Mouse (Mus musculus) T-helper 17 cell (primary cell): ENCODE data around the gene Gnb1.

Source experiments
- in situ Hi-C, 2 experiments: fragments of 300-600 bp; cut with MboI, MseI; formaldehyde crosslinking; loops; 1 replicate in 1 of 2; 2 replicates in 1 of 2; pipeline ENCODE4 v1.15.1; 2025; ENCODE audit warnings: high pct_unique_total_duplicates in 2 of 2

The Gnb1 gene

DNA sequence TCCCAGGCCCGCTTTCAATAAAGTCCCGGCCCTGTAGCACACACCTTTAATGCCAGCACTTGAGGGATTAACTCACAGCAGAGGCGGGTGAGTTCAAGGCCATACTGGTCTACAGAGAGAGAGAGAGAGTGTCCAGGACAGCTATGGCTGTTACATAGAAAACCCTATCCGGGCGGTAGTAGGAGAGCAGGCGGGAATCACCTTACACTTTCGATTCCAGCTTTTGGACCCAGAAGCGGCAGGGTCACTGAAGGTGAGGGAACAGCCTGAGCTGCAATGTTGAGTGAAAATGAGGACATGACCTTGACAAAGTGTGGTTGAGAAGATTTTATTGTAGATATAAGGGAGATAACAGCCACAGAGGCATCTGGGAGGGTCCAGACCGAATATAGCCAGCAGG is 82.7 kb downstream of the Gnb1 start:
- in situ Hi-C loops: no loop called here

DNA sequence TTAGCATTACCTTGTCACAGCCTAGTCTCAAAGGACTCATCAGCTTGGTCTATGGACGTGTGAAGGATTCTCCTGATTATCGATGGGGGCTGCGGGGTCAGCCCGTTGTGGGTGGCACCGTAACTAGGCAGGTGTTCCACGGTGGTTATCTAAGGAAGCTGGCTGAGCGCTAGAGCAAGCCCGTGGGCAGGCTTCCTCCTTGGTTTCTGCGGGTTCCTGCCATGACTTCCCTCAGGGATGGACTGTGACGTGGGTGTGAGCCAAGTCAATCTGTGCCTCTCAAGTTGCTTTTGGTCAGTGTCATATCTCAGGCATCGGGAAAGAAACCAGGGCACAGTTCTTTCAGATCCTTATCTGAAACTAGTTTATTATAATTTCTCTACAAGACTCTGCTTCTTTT is 83.8 kb downstream of the Gnb1 start:
- in situ Hi-C loops: loop anchor here (5.0 to 25.0 kb wide), 3 partner anchors 93 to 1438 kb away; partner anchors contain the start of genes Trp73 (in 1 of the 2) and Wrap73 (in 1 of the 2)

DNA sequence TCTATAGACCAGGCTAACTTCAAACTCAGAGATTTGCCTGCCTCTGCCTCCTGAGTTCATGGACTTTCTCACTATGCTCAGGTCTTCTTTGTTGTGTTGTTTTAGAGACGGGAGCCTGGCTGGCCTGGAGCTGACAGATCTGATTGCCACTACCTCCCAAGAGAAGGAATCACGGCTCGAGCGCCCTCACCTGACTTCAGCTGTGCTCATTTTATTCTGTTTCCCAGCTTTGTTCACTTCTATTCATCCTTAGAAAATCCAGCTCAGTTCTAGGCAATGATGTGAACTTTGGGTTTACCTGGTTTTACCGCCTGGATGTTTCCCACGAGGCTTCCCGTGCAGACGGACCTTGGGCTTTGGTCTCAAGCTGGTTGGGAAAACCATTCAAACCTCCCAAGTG is 84.4 kb downstream of the Gnb1 start:
- in situ Hi-C loops: loop anchor here (5.0 to 25.0 kb wide), 3 partner anchors 93 to 1438 kb away; partner anchors contain the start of genes Trp73 (in 1 of the 2) and Wrap73 (in 1 of the 2)

DNA sequence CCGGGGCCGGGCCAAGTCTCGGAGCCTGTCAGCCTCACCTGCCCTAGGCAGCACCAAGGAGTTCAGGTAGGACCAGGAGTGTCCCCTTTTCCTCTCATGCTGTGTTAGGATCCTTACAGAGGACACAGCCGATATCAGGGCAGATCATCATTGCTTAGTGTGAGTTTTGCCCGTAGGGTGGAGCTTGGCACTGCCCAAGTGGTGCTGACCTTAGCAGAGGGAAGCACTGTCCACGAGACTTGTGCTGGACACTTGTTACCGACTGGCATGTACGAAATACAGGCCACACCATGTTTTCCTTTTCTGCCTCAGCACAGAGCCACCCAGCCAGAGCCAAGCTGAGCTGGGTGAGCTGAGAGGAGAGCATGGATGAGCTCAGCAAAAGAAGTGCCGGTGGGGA is 86.0 kb downstream of the Gnb1 start:
- in situ Hi-C loops: loop anchor here (5.0 to 25.0 kb wide), 3 partner anchors 95 to 1440 kb away; partner anchors contain the start of genes Trp73 (in 1 of the 2) and Wrap73 (in 1 of the 2)

DNA sequence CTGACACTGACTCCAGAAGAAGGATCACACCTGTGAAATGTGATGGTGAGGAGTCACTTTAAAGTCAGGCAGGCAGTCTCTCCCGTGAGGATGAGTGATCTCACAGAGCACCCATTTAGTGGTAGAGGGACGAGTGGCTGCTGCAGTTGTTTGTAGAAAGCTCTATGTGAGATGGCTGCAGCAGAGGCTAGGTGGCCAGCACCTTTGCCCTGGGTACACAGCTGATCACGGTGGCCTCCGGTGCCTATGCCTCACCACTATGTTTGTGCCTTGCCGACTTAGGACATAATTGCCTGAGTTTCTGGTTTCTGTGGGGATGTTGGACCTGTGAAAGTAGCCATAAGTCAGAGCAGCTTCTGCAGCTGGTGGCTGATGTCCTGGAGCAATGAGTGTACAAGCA is 86.6 kb downstream of the Gnb1 start:
- in situ Hi-C loops: loop anchor here (5.0 to 25.0 kb wide), 3 partner anchors 95 to 1440 kb away; partner anchors contain the start of genes Trp73 (in 1 of the 2) and Wrap73 (in 1 of the 2)

DNA sequence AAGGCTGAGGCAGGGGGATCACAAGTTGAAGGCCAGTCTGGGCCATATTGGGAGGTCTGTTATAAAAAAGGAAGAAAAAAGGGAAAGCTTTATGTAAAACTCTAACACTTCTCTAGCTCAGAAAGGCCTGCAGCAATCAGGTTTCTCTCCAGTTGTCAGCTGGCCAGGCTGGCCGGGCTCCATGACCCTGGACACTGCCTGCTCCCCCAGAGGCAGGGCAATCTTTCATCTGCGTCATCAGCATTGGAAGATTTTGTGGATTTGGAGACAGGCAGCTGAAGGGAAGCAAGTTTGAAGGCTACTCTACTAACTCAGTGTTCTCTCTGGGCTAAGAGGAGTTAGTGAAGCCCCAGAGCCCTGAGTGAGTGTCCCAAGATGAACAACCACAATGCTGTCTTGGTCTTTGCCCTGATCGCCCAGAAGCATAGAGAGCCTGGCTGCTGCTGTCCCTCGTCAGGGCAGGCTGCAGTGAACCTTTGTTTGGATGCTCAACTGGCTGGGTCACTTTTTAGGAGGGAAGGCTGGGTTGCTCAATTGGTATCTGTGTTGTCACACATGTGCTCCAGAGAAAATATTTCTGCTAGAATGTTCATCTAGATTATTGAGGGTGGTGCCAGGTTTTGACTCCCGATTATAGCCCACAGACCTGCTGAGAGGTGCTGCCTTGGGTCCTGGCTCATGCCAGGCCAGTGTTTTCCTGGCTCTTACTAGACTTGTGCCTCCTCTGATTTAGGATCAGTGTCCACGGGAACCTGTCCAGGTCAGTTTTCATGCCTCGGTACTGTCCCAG is 87.4 kb downstream of the Gnb1 start:
- in situ Hi-C loops: loop anchor here (5.0 to 25.0 kb wide), 3 partner anchors 96 to 1441 kb away; partner anchors contain the start of genes Trp73 (in 1 of the 2) and Wrap73 (in 1 of the 2)

DNA sequence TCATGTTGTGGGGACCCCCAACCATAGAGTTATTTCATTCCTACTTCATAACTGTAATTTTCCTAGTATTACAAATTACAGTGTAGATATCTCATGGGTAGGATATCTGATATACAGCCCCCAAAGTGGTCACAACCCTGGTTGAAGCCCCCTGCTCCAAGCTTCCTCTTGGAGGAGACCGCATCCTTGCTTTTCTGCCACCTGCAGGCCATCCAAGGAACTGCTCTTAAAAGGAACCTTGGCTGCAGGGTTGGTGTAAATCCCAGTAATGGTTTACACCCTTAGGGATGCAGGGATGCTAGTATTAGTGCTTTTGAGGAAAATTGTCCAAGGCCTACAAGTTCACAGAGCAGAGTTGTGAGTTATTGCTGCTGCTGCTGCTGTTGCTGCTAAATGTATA is 89.3 kb downstream of the Gnb1 start:
- in situ Hi-C loops: loop anchor here in 1 of 2 experiments (25.0 kb wide), 1 partner anchor 1443 kb away; the partner anchor contains the start of genes Trp73 and Wrap73

DNA sequence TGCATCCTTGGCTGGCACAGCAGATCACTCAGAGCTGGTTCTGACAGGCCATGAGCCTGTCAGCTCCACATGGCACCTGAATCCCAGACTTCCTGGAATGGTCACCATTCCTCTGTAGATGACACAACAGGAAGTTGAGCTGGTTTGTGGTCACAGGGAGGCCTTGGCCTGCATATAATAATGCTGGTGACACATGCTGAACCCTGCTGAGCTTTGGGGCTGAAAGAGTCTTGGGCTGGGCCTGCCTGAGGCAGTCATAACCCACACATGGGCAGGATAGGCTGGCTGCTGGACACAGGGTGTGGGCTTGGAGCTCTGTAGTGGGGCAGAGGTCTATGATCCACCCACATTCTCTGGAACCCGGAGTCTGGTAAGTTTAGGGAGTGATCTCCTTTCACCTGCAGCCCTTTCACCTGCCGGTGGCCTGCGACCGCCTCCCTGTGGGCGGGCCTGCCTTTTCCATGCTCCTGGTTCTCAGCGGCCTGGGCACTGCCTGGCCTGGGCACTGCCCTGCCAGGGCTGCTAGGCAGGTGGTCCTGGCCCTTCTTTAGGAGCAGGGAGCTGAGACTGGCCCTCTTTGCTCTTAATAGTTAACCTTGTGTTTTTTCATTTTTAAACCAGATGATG is 91.2 kb downstream of the Gnb1 start:
- in situ Hi-C loops: loop anchor here in 1 of 2 experiments (25.0 kb wide), 1 partner anchor 1445 kb away; the partner anchor contains the start of genes Trp73 and Wrap73

DNA sequence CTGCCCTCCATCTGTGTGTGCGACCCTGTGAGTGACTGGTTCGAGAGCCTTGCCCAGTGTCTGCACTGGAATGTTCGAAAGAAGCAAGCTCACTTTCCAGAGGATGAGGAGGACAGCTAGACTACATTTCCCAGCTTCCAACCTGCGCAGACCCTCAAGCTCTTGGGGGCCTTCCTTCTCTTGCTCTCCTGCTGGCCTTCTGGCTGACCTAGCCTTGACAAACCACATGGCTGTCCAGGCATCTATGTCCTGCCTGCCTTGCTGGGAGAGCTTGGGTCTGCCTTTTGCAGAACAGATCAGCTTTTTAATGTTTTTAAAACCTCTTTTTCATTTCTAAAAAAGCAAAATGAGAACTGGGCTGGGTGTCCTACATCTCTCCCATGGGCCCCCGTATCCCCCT is 98.2 kb downstream of the Gnb1 start:
- in situ Hi-C loops: loop anchor here in 1 of 2 experiments (25.0 kb wide), 1 partner anchor 1452 kb away; the partner anchor contains the start of genes Trp73 and Wrap73

DNA sequence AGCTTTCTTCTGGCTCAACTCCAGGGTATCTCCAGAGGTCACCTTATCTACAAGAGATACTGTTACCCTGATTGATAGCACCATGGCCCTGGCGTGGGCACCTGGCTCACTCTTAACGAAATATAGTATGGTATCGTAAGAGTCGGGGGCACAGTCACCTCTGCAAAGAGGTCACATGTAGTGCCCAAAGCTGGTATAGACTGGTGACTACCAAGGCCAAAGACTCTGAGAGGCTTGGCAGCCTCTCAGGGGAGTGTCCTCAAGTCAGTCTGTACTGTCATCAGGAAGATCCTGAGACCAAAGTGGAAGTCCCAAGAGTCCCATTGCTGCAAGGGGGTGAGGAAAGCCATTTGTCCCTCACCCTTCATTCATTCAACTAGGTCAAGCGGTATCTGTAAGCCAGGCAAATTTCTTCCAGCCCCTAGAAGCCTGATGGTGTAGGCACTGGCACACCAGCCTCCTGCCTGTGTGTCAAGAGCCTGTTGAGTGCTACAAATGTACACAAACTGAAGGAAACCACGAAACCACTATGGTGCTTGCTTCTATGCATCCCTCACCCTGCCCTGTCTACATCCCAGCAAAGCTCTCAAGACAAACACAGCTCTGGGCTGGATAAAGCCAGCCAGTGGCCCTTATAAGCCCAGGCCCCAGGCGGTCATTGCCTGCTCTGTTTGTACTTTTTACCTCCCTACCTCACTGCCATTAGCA is 100.0 kb downstream of the Gnb1 start:
- in situ Hi-C loops: loop anchor here in 1 of 2 experiments (10.0 to 25.0 kb wide), 2 partner anchors 916 to 1454 kb away; partner anchors contain the start of genes Trp73 and Wrap73

DNA sequence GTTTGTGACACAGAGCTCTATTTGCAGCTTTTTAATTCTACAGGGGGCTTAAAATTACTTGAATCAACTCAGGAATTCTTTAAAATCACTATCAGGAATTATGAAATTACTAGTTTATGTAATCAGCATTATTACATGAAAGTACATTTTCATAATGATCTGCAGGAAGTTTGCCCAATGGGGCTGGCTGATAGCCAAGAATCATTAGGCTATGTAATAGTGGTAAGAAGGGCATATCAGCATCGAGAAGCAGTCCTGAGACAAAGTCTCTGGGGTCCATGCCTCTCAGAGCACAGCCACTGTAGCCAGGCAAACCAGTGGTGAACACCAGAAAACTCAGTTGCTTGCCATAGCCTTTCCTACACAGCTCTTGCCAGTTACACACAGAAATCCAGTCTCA is 102.6 kb downstream of the Gnb1 start:
- in situ Hi-C loops: loop anchor here in 1 of 2 experiments (10.0 to 25.0 kb wide), 2 partner anchors 919 to 1456 kb away; partner anchors contain the start of genes Trp73 and Wrap73

DNA sequence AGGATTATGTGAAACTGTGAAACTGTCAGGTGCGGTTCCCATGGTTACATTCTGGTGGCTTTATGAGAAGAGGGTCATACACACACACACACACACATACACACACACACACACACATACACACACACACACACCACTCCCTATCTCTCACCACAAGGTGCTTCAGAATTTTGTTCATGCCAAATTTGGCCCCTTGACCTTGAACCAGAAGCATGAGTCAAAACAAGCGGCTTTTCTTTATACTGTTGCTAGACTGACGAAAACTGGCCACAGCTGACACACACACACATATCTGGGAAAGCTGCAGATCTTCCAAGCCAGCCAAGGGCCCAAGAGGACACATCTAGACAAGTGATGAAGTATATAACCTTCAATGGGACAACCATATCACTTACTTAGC is 104.6 kb downstream of the Gnb1 start:
- in situ Hi-C loops: loop anchor here in 1 of 2 experiments (10.0 to 25.0 kb wide), 2 partner anchors 921 to 1458 kb away; partner anchors contain the start of genes Trp73 and Wrap73

DNA sequence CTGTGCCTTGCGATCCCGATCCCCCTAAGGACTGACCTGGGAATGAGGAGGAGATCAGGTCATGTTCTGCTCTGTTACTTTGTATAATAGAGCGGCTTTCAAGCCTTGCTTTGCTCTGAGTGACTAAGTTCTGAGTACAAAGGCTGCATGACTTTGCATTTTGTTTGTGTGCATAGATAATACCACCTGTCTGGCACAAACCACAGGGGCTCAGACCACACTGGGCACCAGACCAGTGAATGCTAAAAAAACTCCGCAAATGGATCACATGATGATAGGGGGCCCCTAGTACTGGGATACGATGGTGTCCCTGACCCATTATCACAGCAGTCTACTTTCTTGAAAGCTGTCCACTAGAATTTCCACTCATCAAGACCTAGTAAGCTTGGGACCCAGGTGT is 105.4 kb downstream of the Gnb1 start:
- in situ Hi-C loops: loop anchor here in 1 of 2 experiments (10.0 to 25.0 kb wide), 2 partner anchors 922 to 1459 kb away; partner anchors contain the start of genes Trp73 and Wrap73

DNA sequence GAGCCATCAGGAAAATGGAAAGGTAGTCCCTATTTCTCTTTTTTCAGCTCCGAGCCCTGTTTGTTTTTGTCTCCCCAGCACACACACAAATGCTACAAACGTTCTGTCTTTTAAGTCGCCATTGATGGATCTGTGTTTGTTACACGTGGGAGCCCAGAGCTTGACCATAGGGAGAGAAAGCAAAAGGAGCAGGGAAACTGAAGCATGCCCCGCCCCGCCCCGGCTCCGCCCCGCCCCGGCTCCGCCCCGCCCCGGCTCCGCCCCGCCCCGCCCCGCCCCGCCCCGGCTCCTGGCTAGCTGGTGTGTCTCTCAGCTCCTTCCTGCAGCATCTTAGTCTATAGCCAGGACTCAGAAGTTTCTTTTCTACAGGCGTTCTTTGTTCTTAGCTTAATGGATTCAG is 107.4 kb downstream of the Gnb1 start:
- in situ Hi-C loops: loop anchor here in 1 of 2 experiments (10.0 to 25.0 kb wide), 2 partner anchors 924 to 1461 kb away; partner anchors contain the start of genes Trp73 and Wrap73

DNA sequence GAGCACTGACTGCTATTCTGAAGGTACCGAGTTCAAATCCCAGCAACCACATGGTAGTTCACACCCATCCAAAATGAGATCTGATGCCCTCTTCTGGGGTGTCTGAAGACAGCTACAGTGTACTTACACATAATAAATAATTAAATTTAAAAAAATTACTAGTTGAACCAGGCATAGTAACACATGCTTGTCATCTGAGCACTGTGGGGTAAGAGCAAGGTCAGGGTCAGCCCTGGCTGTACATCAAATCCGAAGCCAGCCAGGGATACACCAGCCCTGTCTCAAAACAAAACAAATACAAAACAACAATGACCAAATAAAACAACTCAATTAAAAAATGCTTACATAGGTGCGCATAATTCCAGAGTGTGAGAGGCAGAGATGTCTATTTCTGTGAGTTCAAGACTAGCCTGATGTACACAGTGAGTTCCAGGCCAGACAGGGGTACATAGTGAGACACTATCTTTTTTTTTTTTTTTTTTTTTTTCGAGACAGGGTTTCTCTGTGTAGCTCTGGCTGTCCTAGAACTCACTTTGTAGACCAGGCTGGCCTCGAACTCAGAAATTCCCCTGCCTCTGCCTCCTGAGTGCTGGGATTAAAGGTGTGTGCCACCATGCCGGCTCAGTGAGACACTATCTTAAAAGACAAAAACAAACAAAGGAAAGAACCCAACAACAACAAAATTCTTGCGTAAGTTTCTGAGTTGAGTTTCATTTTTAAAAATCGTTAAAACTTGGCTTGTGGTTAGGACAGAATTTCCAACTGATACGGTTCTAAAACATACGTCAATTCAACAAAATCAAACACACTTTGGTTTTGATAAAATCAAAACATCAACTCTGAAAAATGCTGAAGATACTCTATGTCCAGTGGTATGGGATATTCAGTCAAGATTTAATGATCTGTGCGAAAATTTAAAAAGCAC is 109.0 kb downstream of the Gnb1 start:
- in situ Hi-C loops: loop anchor here in 1 of 2 experiments (10.0 to 25.0 kb wide), 2 partner anchors 925 to 1463 kb away; partner anchors contain the start of genes Trp73 and Wrap73

DNA sequence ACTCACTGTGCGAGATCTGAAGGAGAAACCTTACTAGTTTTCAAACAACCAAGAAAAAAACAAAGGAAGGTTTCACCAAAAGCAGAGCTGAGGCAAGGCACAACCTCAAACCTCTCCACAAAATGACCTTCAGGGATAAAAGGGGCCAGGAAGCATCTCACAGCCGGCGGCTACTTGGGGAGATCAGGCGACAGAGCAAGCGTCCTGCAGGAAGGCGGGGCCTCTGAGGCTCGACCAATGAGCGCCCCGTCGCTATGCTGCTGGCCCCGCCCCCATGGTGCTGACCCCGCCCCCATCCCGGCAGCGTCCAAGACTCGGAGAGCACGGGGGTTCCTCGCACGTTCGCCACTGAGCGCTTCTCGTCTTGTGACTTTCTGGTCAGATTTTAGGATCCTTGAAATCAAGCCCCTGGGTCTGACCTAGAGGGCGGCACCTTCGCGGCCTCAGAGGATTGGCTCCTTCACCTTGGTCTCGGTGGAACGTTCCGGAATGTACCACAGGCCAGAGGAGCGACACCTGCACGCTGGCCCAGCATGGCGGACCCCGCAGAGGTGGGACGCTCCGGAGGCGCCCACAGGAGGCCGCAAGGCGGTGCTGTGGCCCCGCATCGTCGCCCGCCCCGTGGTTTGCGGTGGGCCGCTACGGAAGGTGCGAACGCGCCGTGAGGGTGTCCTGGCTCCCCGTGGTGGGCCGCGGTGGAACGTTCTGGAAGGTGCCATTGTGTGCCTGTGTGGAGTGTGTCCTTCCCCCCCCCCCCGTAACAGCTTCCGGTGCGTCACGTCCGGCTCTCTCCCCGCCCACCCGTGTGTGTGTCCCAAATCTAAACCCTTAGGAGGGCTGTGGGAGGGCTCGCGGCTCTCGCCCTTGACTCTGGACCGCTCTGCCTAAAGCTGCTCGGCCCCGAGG is 110.2 kb downstream of the Gnb1 start, which contains the start of gene Slc35e2:
Gene Slc35e2, plus strand, starts transcription at position 326 of the 906 bp plus-strand sequence.
- in situ Hi-C loops: no loop called here

DNA sequence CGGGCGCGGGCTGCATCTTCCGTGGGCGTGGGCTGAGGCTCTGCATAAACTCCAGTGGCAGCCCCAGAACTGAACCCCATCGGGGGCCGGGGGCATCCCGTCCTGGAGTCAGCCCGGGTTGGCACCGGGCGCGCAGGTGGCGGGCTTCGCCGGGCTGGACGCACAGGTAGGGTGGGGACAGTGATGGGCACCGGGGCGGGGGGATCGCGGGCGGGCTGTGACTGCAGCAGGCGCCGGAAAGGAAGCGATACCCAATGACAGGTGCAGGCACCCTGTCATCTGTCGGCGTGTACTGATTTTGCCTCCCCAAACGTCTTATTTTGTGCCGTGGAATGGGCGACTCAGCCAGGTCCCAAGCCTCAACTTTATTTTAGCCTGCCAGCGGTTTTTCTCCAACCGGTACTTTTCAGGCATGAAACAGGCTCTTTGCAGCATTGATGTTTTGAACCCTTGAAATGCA is 110.9 kb downstream of the Gnb1 start:
- in situ Hi-C loops: no loop called here

DNA sequence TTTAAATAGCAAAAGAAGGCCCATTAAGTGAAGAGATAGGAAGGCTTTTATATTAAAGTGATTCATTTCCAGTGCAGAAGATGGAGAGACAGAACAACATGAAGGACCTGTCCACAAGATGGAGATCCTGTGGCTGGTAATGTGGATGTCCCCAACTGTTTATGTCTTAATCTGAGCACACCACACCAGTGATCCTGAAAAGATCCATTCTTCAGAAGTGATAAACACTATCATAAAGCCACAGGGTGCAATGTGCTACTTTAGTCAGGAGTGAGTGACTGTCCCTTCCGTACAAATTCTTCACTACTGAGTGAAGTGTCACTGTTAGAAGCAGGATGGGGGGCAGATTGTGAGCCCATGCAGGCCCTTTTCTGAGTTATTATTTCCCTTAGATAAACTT is 111.6 kb downstream of the Gnb1 start:
- in situ Hi-C loops: no loop called here
